Mouse (Mus musculus) megakaryocyte-erythroid progenitor cell, adult 5-6 weeks (primary cell): ENCODE measurements at regions not wholly inside any gene's neighbourhood (a gene's known extent, or its start where the extent isn't known, plus 50 kb on each side); places are given as distances from the start of the nearest gene placed in this dataset.

Experiments used
- ATAC-seq: replicated peaks from 2 replicates; pipeline ENCODE4 v1.8.0; 2016; ENCODE audit warnings: mild to moderate bottlenecking, inconsistent platforms; ENCODE audit not compliant: severe bottlenecking, poor library complexity, low FRiP score, low TSS enrichment

DNA sequence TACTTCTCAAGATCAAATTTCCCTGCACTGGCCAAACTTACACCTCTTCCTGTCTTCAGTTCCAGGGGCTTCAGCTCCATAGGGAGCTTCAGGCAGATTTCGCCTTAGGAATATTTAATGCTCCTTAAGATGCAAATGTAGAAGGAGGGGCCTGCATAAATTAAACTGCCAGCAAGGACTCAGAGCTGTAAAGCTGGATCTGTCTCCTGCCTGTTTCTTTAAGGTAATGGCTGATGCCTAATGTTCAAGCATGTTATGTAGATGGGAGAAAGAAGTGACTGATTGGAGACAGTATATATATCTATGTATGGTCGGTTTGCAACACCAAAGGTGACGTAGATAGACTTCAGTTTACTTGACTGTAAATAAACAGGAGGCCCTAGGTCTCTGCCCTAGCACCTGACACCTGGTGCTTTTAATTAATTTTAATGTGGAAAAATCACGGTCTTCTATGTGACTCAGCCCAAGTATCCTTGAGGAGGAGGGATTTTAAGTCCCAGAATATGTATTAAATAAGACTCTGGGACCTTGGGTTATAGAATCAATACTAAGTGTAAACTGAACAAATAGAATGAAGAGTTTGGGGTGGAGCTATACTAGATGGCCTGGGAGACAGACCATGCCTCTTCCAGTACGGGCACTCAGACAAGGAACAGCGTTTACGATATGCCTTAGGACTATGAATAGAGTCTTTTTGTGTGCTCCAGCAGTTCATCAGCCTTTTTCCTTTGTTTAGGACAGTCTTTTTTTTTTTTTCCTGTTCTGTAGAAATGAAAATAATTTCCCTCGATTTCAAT is 651.7 kb upstream of the Lmcd1 start:
- no peak for ATAC-seq

DNA sequence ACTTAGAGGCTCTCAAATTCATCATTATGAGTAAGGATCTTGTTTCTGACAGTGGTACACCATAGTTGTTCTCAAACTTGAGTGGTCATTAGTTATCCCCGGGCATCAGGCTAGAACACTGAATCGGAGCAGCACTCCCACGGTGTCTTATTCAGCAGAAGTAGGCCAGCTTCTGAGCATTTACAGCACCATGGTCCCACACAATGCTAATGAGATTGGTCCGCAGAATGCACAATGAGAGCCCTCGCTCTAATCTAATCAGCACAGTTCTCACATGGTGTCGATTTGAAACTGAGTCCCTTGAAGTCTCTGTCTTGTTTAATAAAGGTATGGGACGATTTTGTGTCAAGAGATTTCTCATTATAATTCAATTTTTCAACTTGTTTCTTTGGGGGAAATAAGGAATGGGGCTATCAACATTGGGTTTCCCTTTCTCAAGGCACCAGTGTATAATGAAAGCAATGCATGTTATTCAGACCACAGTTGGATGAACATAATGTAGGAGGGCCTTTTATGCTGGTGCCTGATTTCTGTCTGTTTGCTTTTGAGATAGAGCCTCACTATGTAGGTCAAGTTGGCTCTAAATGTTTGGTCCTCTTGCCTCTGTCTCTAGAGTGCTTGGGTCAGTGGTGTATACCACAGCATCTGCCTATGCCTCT is 650.9 kb upstream of the Lmcd1 start:
- no peak for ATAC-seq

DNA sequence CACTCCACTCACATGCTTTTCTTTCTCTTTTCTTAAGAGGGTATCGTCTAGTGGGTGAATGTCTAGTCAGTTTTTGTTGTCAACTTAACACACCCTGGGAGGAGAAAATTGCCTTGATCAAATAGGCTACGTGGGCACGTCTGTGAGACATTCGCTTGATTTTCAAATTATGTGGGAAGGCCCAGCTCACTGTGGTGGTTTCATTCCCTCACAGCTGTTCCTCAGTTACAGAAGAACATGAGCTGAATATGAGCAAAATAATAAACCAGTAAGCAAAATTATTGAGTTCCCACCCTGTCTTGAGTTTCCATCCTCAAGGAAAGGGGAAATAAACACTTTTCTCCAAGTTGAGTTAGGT is 650.4 kb upstream of the Lmcd1 start:
- ATAC-seq, result no peak

- no peak for ATAC-seq
These were observed 648.1 kb upstream of the Lmcd1 start for GRCm38 (mm10) chr6:111625501-111625900.

DNA sequence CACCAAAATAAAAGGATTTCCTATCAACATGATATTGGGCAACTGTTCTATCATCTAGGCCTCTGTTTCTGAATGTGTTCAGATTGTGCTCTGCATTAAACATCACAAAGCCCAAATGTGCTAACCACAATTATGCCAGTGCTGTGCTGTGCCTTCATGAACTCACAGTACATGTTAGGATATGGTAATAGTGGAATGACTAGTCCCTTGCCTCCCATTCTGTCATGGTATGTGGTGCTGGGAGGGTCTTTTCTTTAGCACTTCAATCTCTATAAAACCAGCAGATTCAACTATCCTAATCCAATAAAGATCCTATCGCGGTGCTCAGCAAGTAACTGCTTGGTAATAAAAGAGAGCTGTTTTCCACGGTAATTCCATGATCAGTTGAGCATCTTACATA is 620.8 kb upstream of the Lmcd1 start:
- ATAC-seq, result no peak

- ATAC-seq, result no peak
These were observed 613.6 kb upstream of the Lmcd1 start for GRCm38 (mm10) chr6:111659957-111660356.

GRCm38 (mm10) chr6:111664603-111665002 is 609.0 kb upstream of the Lmcd1 start:
- no peak for ATAC-seq

- ATAC-seq, result no peak
These were observed 588.6 kb upstream of the Lmcd1 start for GRCm38 (mm10) chr6:111684911-111685310.

- ATAC-seq, result no peak
These were observed 570.7 kb upstream of the Lmcd1 start for GRCm38 (mm10) chr6:111702864-111703263.

DNA sequence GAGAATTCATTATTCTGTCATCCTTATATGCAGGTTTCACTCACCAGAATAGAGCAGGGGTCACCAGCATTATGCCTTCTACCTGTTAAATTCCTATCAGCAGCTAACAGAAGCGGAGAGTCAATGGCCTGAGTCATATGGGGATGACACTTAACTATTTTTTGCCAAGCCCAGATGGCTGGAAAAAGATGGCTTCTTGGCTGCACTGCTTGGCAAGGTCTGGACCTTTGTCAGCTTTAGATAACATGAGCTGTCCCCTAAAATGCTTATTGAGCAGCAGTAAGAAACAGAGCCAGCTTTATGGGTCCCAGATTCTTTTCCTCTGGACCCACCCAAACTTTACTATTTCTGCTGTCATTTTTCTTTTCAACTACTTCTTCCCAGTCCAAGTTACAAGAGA is 565.3 kb upstream of the Lmcd1 start:
- no peak for ATAC-seq

- ATAC-seq, result no peak
These were observed 547.6 kb upstream of the Lmcd1 start for GRCm38 (mm10) chr6:111725969-111726368.

DNA sequence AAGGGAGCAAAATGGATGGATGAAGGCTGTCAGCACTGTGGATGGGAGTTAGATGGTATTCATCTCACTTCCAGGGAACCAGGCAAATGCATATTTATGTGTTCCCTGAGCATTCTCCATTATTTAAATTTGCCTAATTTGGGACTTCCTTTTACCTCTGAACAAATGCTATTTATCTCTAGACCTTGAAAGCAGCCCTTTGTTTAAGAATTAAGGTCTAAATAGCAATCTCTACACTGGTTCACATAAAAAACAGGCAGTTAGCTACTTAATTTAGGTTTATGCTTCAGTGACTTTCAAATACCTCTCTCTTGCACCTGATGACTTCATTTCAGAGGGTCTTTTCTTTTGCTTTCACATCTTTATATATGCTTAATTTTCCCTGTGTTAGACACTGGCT is 543.2 kb upstream of the Lmcd1 start:
- ATAC-seq, result no peak

- no peak for ATAC-seq
These were observed 539.6 kb upstream of the Lmcd1 start for GRCm38 (mm10) chr6:111733926-111734325.

DNA sequence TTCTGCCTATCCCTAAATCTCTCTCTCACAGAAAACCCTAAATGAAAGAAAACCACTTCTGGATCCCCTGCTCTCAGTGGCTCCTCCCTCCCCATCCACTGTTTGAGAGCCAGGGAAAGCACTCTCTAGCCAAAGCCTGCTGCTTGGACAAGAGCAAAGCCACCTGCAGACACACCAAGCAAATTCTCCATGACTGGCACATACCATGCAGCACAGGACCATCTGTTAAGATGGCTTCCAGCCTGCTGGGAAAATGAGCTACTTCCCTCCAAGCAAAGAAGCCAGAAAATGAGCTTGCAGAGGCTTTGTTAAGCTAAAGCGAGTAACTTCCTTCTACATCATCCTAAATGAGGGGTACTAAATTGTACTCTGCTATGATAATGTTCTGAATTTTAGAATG is 534.6 kb upstream of the Lmcd1 start:
- ATAC-seq, result no peak

DNA sequence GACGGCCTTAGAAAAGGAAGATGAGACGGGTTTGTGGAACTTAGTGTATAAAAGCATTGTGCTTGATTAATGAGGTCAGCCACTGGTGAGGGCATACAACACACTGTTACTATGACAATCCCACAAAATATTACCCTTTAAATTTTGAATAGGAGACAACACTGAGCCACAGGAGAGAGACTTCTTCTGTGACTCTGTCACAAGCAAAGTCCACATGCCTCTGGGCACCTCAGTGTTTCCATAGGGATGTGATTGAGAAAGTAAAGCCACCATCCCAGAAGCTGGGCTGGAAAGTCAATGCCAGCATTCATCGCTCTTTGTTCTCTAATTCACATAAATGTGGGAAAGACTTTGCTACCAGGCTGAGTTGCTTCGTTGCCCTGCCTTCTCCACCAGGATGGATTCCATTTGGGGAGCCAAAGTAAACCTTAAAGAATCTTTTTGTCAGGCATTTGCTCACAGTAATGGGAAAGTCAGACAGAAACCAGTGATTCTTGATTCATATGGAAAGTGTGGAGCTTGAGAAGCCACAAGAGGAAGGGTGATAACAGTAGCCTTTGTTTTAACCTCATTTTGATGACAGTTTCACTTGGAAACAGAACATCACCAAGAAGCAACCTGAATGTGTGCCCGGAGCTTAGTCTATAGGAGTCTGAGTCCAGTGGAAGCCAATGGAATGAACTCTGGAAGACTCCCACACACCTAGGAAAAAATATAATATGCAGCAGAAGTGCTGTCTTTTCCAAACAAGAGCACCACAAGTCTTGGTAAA is 491.7 kb upstream of the Lmcd1 start:
- ATAC-seq, result no peak

GRCm38 (mm10) chr6:111808611-111809010 is 464.9 kb upstream of the Lmcd1 start:
- ATAC-seq, result no peak

DNA sequence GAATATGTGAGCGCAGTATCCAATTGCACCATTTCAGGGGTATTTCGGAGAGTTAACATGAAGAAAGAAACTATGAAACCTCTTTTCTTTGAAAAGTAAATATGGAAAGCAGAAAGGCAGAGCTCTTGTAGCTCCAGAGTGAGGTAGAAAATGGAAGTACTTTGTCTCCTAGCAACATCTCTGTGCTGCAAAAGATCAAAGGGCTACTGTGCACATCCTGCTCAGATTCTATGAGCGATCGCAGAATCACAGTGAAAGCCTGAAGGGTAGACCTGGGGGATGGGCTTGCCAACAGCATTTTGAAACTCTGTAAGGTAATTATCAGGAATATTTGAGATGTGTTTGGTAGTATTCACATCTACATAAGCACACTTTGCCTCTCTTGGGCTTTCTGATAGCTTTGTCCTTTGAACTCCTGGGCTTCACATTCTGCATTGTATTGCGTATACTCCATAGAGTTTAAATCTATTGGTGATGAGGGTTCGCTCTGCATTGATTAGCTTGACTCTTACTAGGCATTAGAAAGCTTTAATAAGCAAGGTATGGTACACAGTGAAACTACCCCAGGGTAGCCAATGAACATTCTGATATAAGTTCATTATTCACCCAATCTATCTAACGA is 459.5 kb upstream of the Lmcd1 start:
- ATAC-seq, result no peak

- no peak for ATAC-seq
These were observed 458.4 kb upstream of the Lmcd1 start for GRCm38 (mm10) chr6:111815150-111815549.

GRCm38 (mm10) chr6:111820265-111820664 is 453.3 kb upstream of the Lmcd1 start:
- no peak for ATAC-seq

DNA sequence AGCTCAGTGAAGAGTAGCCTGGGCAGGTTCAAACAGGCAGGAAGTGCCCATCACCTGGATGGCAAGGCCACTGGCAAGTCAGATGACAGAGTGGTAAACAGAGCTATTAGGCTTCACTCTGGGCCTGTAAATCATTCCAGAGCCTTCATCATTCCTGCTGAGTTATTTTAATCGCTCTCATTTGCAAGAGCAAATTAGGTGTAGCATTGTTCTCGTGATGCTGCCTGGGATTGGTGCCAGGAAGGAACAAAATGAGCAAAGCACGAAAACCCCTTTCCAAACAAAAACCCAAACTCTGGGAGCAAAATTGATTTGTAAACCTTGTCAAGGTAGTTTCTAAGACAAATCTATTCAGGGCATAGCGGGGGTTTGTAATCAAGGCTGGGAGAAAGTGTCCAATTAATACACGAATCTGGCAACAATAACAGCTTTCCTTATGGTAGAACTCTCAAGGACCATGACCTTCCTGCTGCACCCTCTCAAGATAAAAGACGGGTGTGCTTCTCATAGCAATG is 429.2 kb upstream of the Lmcd1 start:
- no peak for ATAC-seq
